Mouse (Mus musculus): ENCODE measurements around the gene Stk11ip. TPM values are rescaled to one million over a fixed set of nuclear protein-coding genes. Genes with fewer than 3 reads are reported as not detected.

The Stk11ip gene
- polyA plus RNA-seq, 1 experiment from 2014 or later, result 25.5 TPM

DNA sequence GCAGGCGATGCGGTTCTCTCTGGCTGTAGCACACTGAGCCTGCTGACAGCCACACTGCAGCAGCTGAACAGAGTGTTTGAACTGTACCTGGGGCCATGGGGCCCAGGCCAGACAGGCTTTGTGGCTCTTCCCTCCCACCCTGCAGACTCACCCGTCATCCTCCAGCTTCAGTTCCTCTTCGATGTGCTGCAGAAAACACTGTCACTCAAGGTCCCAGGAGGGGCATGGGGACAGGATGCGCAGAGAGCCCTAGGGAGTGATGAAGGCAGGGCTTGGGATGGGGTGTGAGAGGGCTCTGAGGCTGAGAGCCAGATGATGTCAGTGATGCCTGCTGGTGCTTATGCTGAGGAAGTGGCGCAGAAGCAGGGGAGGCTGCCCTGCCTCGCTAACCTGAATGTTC is 3.4 kb downstream of the Stk11ip start:
- Histone ChIP-seq H3K27ac (no peak overlapping the region), H3K9ac (no peak overlapping the region), H3K4me2 (replicated peaks) (no peak overlapping the region), H3K4me3 (no peak overlapping the region), H3K4me1 (peaks cover 14% of the 10 kb centered on the region), H3K36me3 (peaks cover 52% of the 10 kb centered on the region), H3K27me3 (no peaks in the 10 kb centered on the region), H3K9me3 (no peaks in the 10 kb centered on the region)
- no peak for ATAC-seq (ENCODE audit: low FRiP score, low read depth)
- 87% methylated on average over 7 of the region's 7 CpGs for WGBS

GRCm38 (mm10) chr1:75530546-75530945 is 9.2 kb downstream of the Stk11ip start:
- Histone ChIP-seq H3K36me3 (peaks cover 91% of the 10 kb centered on the region), H3K9ac (no peak overlapping the region), H3K4me2 (replicated peaks) (no peak overlapping the region), H3K27ac (no peak overlapping the region), H3K9me3 (no peaks in the 10 kb centered on the region), H3K4me3 (no peak overlapping the region), H3K4me1 (no peaks in the 10 kb centered on the region), H3K27me3 (no peaks in the 10 kb centered on the region)
- WGBS, result 83% methylated on average over 4 of the region's 4 CpGs
- no peak for ATAC-seq (ENCODE audit: low FRiP score, low read depth)

DNA sequence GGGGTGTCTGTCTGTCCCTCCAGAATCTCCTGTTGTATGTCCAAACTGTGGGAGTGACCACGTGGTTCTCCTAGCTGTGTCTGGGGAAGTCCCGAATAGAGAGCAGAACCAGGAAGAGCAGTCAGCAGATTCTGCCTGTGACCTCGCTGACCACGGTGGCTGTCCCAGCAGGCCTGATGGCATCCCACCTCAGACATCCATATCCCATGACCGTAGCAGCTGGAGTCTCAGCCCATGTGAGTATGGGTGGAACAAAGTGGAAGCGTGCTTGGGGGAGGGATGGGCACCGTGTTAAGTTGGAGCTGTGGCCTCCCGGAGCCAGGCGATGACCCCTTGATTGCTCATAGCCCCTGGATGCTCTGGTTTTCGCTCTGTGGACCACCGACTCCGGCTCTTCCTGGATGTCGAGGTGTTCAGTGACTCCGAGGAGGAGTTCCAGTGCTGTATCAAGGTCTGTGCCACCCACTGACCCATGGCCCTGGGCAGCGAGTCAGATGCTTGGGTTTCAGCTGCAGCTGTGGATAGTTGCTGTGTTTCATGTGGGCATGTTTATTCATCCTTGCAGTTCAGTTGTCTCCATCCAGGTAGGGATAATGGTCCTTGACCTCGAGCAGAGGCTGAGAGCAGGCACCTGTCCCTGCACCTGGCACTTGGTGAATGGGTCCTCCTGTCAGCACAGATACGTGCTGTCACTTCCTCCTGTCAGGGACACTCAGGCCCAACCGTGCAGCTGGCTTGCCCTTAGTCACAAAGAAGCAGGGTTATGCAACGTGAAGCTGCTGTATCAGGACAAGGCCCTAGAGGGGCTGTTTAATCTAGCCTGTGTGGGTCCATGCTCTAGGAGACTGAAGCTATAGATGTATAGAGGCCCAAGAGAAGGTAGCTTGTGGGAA is 11.2 kb downstream of the Stk11ip start:
- Histone ChIP-seq H3K4me2 (replicated peaks) (no peak overlapping the region), H3K36me3 (peaks cover 89% of the 10 kb centered on the region), H3K27me3 (no peaks in the 10 kb centered on the region), H3K27ac (no peak overlapping the region), H3K4me1 (no peaks in the 10 kb centered on the region), H3K9ac (no peak overlapping the region), H3K4me3 (no peak overlapping the region), H3K9me3 (no peaks in the 10 kb centered on the region)
- WGBS, result 88% methylated on average over 19 of the region's 19 CpGs
- ATAC-seq (ENCODE audit: low FRiP score, low read depth), result no peak

DNA sequence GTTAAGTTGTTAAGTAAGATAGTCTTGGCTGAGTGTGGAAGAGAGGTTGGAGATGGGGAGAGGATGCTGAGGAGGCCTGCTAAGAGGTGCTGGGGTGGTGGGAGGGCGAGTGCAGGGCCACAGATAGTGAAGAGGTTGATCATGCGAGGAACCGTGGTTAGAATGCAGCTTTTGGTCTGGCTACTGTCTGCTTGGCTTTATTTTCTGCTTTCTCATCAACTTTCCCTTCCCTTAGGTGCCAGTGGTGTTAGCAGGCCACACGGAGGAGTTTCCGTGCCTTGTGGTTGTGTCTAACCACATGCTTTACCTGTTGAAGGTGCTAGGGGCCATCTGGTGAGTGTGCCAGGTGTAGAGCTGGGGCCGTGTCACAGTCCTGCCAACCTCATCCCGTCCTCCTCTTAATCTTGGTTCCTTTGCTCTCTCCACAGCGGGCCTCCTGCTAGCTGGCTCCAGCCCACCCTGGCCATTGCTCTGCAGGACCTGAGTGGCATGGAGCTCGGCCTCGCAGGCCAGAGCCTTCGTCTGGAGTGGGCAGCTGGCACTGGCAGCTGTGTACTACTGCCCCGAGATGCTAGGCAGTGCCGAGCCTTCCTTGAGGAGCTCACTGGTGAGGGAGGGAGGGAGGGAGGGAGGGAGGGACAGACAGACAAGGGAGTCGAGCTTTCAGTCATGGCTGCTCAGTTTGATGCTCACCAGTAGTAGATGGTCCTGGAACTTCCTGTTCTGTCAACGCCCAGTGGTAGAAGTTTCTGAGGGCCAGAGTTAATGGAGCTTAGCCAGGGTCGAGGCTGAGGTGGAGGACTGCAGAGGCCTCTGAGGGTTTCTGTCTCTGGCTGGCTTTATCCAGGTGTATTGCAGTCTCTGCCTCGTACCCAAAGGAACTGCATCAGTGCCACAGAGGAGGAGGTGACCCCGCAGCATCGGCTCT is 12.3 kb downstream of the Stk11ip start:
- peak overlapping the region; percentile 8; the same call in 1 of the 2 replicates for H3K9ac ChIP-seq
- no peak overlapping the region for H3K4me3 ChIP-seq
- peaks cover 80% of the 10 kb centered on the region for H3K36me3 ChIP-seq
- ATAC-seq (ENCODE audit: low FRiP score, low read depth), result no peak
- H3K27ac ChIP-seq, result no peak overlapping the region
- no peaks in the 10 kb centered on the region for H3K4me1 ChIP-seq
- H3K4me2 ChIP-seq (replicated peaks), result no peak overlapping the region
- H3K9me3 ChIP-seq, result no peaks in the 10 kb centered on the region
- WGBS, result 87% methylated on average over 19 of the region's 19 CpGs
- H3K27me3 ChIP-seq, result no peaks in the 10 kb centered on the region

GRCm38 (mm10) chr1:75537587-75537986 is 16.3 kb downstream of the Stk11ip start:
- WGBS, result 69% methylated on average over 2 of the region's 2 CpGs
- Histone ChIP-seq H3K27ac (no peak overlapping the region), H3K4me1 (no peaks in the 10 kb centered on the region; the same call in 1 of the 2 replicates), H3K4me3 (no peak overlapping the region), H3K4me2 (replicated peaks) (no peak overlapping the region), H3K9ac (no peak overlapping the region), H3K27me3 (no peaks in the 10 kb centered on the region), H3K9me3 (no peaks in the 10 kb centered on the region), H3K36me3 (peaks cover 45% of the 10 kb centered on the region)
- no peak for ATAC-seq (ENCODE audit: low FRiP score, low read depth)

DNA sequence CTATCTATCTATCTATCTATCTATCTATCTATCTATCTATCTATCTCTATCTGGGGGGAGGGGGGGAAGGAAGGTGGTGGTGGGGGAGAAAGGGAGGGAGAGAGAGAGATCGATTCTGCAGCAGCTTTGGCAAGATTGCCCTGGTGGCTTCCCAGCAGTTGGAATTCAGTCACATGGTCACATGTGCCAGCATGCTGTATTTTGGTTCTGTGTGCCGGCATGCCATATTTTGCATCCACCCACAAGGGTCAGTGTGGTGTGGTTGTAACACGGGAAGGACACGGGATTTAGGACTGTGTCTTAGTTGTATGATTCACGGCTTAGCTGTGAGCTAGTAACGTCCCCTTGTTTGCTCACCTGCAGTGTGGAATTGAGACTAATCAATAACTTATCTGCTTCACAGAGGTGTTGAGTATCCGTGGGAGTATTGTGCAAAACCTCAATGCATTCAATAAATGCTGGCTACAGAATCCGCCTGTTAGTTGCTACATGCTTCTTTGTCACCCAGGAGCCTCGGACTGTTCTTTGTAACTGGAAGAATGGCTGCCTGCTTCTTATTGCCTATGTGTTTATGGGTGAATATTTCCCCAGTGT is 17.4 kb downstream of the Stk11ip start:
- 76% methylated on average over 9 of the region's 9 CpGs for WGBS
- Histone ChIP-seq H3K4me3 (no peak overlapping the region), H3K36me3 (peaks cover 36% of the 10 kb centered on the region), H3K4me2 (replicated peaks) (no peak overlapping the region), H3K9me3 (no peaks in the 10 kb centered on the region), H3K27ac (no peak overlapping the region), H3K27me3 (no peaks in the 10 kb centered on the region), H3K9ac (no peak overlapping the region), H3K4me1 (no peaks in the 10 kb centered on the region; the same call in 1 of the 2 replicates)
- no peak for ATAC-seq (ENCODE audit: low FRiP score, low read depth)

DNA sequence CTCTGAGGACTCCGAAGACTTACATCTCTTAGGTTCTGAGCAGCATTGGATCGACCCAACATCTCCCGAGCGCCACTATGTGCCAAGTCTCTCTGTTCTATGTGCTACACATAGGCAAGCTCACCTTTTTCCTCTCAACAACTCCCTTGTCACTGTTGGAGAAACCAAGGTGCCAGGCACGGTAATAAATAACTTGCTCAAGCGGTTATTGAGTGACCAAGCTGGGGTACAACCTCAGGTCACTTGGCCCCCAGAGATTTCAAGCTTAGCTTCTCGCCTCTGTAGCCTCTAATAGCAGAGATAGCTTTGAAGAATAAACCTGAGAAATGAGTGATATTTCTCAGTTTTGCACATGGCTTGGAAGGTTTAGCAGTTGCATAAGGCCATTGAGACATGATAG is 20.2 kb downstream of the Stk11ip start:
- no peak for ATAC-seq (ENCODE audit: low FRiP score, low read depth)

DNA sequence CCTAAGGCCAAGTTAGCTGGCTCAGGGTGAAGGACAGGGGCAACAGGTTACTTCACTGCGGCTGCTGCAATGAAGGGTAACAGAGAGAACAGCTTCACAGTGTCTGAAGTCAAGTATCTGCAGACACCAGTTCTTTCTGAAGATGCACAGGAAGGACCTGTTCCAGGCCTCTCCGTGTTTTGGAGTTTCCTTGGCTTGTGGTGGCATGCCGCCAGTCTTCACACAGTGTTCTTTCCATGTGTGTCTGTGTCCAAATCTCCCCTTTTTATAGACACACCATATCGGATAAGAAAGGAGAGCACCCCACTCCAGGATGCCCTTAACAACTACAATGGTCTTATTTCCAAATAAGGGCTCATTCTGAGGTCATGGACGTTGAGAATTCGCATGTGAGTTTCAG is 23.0 kb downstream of the Stk11ip start:
- Histone ChIP-seq H3K4me3 (no peak overlapping the region), H3K27me3 (no peaks in the 10 kb centered on the region), H3K27ac (no peak overlapping the region), H3K9ac (no peak overlapping the region), H3K4me2 (replicated peaks) (no peak overlapping the region), H3K36me3 (peaks cover 20% of the 10 kb centered on the region), H3K9me3 (no peaks in the 10 kb centered on the region), H3K4me1 (peaks cover 17% of the 10 kb centered on the region)
- WGBS, result 83% methylated on average over 6 of the region's 6 CpGs
- no peak for ATAC-seq (ENCODE audit: low FRiP score, low read depth)

More for the DNA sequence above, 20.2 kb downstream of the Stk11ip start:
- Histone ChIP-seq H3K27ac (no peak overlapping the region), H3K9ac (no peak overlapping the region), H3K9me3 (no peaks in the 10 kb centered on the region), H3K36me3 (peaks cover 10% of the 10 kb centered on the region), H3K4me2 (replicated peaks) (no peak overlapping the region), H3K27me3 (no peaks in the 10 kb centered on the region), H3K4me1 (peaks cover 6% of the 10 kb centered on the region), H3K4me3 (no peak overlapping the region)
- WGBS, result 88% methylated on average over 7 of the region's 7 CpGs

DNA sequence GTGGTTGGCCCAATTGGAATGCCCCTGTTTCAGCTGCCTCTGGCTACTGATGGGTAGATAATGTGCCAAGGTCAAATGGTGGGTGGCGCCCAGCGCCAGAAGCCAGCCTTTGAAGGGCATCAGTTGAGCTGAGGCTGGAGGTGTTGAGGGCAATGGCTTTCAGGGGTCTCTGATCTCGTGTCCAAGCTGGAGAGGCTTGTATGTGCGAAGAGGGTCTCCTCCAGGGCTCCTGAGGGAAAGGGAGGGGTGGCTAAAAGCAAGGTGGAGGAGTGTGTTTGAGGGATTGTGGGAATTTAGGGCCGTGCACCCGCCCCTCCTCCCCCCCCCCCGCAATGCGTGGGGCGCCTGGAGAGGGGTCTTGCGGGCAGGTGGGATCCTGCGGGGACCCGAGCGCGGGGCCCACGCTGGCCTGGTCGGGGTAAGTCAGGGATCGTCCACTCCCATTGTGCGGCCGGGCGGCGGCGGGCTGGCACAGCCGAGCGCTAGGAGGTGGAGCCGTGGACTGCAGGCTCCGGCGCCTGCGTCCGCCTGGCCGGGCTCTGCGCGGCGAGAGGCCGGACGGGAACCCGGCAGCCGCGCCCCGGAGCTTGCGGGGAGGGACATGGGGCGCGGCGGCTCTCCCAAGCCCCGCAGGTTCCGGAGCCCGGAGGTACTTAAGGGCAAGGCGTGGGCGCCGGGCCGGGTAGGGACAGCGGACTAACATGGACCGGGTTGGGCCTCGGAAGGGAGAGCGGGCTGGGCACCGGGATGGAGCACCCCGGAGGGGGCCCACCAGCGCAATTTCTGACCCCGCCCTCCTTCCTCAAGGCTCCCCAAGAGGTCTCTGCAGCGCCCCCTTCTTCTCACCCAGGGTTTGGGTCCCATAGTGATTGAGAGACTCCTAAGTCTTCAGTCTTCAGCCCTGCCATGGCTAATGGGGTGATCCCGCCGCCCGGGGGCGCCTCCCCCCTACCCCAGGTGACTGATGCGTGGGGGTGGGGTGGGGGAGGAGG is 24.9 kb downstream of the Stk11ip start, which contains the start of gene Slc4a3:
Gene Slc4a3 (plus strand): TSS at position 302 of the 992 bp plus-strand sequence.
- H3K4me1 ChIP-seq, result peaks cover 17% of the 10 kb centered on the region
- no peaks in the 10 kb centered on the region for H3K9me3 ChIP-seq
- peak within 1 kb of the TSS; percentile 80 for H3K27ac ChIP-seq
- H3K27me3 ChIP-seq, result no peaks in the 10 kb centered on the region
- peak; percentile 87 for ATAC-seq (ENCODE audit: low FRiP score, low read depth)
- peak within 1 kb of the TSS; percentile 77 for H3K4me3 ChIP-seq
- peak within 1 kb of the TSS; percentile 92 for H3K9ac ChIP-seq
- 1% methylated on average over 60 of the region's 64 CpGs for WGBS
- H3K36me3 ChIP-seq, result peaks cover 39% of the 10 kb centered on the region
- peak within 1 kb of the TSS; percentile 63 for H3K4me2 ChIP-seq (replicated peaks)

- peaks cover 17% of the 10 kb centered on the region for H3K4me1 ChIP-seq
- peaks cover 50% of the 10 kb centered on the region for H3K36me3 ChIP-seq
- peak overlapping the region; percentile 77 for H3K4me3 ChIP-seq
- 97% methylated on average over 13 of the region's 13 CpGs for WGBS
- no peaks in the 10 kb centered on the region for H3K9me3 ChIP-seq
- ATAC-seq (ENCODE audit: low FRiP score, low read depth), result no peak
- H3K27ac ChIP-seq, result no peak overlapping the region; the same call in 1 of the 2 replicates
- H3K4me2 ChIP-seq (replicated peaks), result peak overlapping the region; percentile 63
- H3K9ac ChIP-seq, result peak overlapping the region; percentile 92
- H3K27me3 ChIP-seq, result no peaks in the 10 kb centered on the region
These were observed 26.0 kb downstream of the Stk11ip start for GRCm38 (mm10) chr1:75547351-75547750.

DNA sequence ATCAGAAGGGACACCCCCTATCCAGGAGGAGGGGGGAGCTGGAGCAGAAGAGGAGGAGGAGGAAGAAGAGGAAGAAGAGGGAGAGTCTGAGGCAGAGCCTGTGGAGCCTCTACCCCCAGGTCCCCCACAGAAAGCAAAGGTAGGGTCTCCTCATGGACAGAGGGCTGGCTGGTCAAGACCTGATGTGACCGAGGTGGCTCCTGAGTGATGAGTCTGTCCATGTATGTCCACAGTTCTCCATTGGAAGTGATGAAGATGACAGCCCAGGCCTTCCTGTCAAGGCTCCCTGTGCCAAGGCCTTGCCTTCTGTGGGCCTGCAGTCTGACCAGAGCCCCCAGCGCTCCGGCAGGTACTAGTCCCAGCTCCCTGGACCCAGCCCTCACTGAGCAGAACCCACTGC is 26.8 kb downstream of the Stk11ip start:
- Histone ChIP-seq H3K27me3 (no peaks in the 10 kb centered on the region), H3K4me3 (no peak overlapping the region), H3K9ac (no peak overlapping the region), H3K4me2 (replicated peaks) (no peak overlapping the region), H3K9me3 (no peaks in the 10 kb centered on the region), H3K36me3 (peaks cover 57% of the 10 kb centered on the region), H3K27ac (no peak overlapping the region), H3K4me1 (peaks cover 17% of the 10 kb centered on the region)
- 98% methylated on average over 3 of the region's 3 CpGs for WGBS
- ATAC-seq (ENCODE audit: low FRiP score, low read depth), result no peak
